Mouse (Mus musculus) stomach, postnatal 0 days (tissue): ENCODE measurements around the gene Ccdc167.

ENCODE experiments used
- CTCF ChIP-seq: IDR thresholded peaks from 2 replicates; pipeline ENCODE4 v1.5.1; 2016; ENCODE audit warnings: antibody characterized with exemption, low read depth, mild to moderate bottlenecking, moderate library complexity
- EP300 ChIP-seq: optimal IDR thresholded peaks from 2 replicates; pipeline ENCODE3; 2016; ENCODE audit warnings: antibody characterized with exemption

DNA sequence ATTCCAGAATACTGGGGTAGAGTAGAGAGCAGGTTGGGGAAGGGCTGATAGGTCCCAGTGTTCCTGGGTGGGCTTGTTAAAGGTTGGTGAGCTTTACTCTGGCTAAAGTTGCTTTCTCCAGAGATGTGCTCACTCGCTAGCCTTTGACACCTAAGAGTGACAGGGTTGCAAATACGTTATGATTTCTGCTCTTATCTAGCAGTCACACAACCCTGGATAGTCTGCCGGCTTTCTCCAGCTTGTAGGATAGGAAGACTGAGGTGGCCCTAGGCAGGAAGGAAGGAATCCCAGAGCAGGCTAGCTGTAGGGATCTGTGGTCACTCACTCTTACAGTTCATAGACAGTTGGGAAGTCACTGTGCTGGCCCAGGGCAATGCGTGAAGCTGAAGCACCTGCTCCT is 32.6 kb downstream of the Ccdc167 start:
- TF ChIP-seq CTCF (no peak), EP300 (no peak)
